Mouse (Mus musculus): Measurements from ENCODE around the gene Tril.

Tril gene

GRCm38 (mm10) chr6:53806591-53807023, 14.0 kb downstream of the Tril start:
- in situ Hi-C loops (cut with MboI, MseI) = no loop called here

GRCm38 (mm10) chr6:53806021-53806420, 14.6 kb downstream of the Tril start:
- in situ Hi-C loops (cut with MboI, MseI) = no loop called here

- in situ Hi-C loops (cut with MboI, MseI) = no loop called here
Measured at GRCm38 (mm10) chr6:53804145-53804544, 16.5 kb downstream of the Tril start.

- in situ Hi-C loops (cut with MboI, MseI) = no loop called here
Measured at GRCm38 (mm10) chr6:53803551-53803950, 17.1 kb downstream of the Tril start.

GRCm38 (mm10) chr6:53801893-53802286, 18.7 kb downstream of the Tril start:
- in situ Hi-C loops (cut with MboI, MseI) = no loop called here

GRCm38 (mm10) chr6:53801269-53801892, 19.2 kb downstream of the Tril start:
- in situ Hi-C loops (cut with MboI, MseI) = no loop called here

GRCm38 (mm10) chr6:53798865-53799264, 21.8 kb downstream of the Tril start:
- in situ Hi-C loops (cut with MboI, MseI) = no loop called here

- in situ Hi-C loops (cut with MboI, MseI) = no loop called here
Measured at GRCm38 (mm10) chr6:53796835-53797234, 23.8 kb downstream of the Tril start.

- in situ Hi-C loops (cut with MboI, MseI) = no loop called here
Measured at GRCm38 (mm10) chr6:53795788-53796187, 24.8 kb downstream of the Tril start.

- in situ Hi-C loops (cut with MboI, MseI) = no loop called here
Measured at GRCm38 (mm10) chr6:53795078-53795477, 25.6 kb downstream of the Tril start.

GRCm38 (mm10) chr6:53794323-53794971, 26.2 kb downstream of the Tril start:
- in situ Hi-C loops (cut with MboI, MseI) = no loop called here

GRCm38 (mm10) chr6:53782880-53783539, 37.6 kb downstream of the Tril start:
- in situ Hi-C loops (cut with MboI, MseI) = no loop called here

- in situ Hi-C loops (cut with MboI, MseI) = no loop called here
Measured at GRCm38 (mm10) chr6:53782273-53782672, 38.4 kb downstream of the Tril start.

- in situ Hi-C loops (cut with MboI, MseI) = no loop called here
Measured at GRCm38 (mm10) chr6:53781171-53781570, 39.5 kb downstream of the Tril start.

GRCm38 (mm10) chr6:53780008-53780407, 40.6 kb downstream of the Tril start:
- in situ Hi-C loops (cut with MboI, MseI) = no loop called here

- in situ Hi-C loops (cut with MboI, MseI) = loop anchor here (5.0 kb wide), 1 partner anchor 453 kb away; no protein-coding TSS in a partner anchor
Measured at GRCm38 (mm10) chr6:53779526-53779925, 41.1 kb downstream of the Tril start.

- in situ Hi-C loops (cut with MboI, MseI) = loop anchor here (5.0 kb wide), 1 partner anchor 454 kb away; no protein-coding TSS in a partner anchor
Measured at GRCm38 (mm10) chr6:53778424-53778955, 42.1 kb downstream of the Tril start.

GRCm38 (mm10) chr6:53768275-53768674, 52.4 kb downstream of the Tril start:
- in situ Hi-C loops (cut with MboI, MseI) = no loop called here

GRCm38 (mm10) chr6:53766243-53766915, 54.3 kb downstream of the Tril start:
- in situ Hi-C loops (cut with MboI, MseI) = no loop called here

GRCm38 (mm10) chr6:53765731-53766130, 54.9 kb downstream of the Tril start:
- in situ Hi-C loops (cut with MboI, MseI) = no loop called here

Measured in regulatory T cell (primary cell).